ENCODE assay signal across 8 mouse cellular contexts in genomic region chr11:24049226-24050031, GRCm38 (mm10). TPM values are rescaled to one million over a fixed set of nuclear protein-coding genes. Genes with fewer than 3 reads are reported as not detected.
DNase-seq lines count a peak whose midpoint lies in the region; ATAC-seq and TF ChIP-seq lines count a peak whose summit lies in the region.

No protein-coding gene starts in this region.

- peak overlapping the region; percentile 69 for H3K4me2 ChIP-seq in forebrain, embryonic 13.5 days
- peak overlapping the region; percentile 67 for H3K4me2 ChIP-seq in neural tube, embryonic 15.5 days

- no peak overlapping the region for H3K27ac ChIP-seq in ES-Bruce4 (ENCODE audit: insufficient read depth, low read length)
- H3K27ac ChIP-seq in forebrain, embryonic 13.5 days, result peak overlapping the region; percentile 49; the same call in 1 of the 2 replicates
- 0 out of 2 replicates have a peak overlapping the region, but pooled peaks have one; percentile 42 for H3K27ac ChIP-seq in neural tube, embryonic 15.5 days (replicated peaks)

- intact Hi-C loops in heart, postnatal 10 days (cut with DNase I), result loop anchor here (1.0 to 5.0 kb wide), 3 partner anchors 27 to 1814 kb away; no protein-coding TSS in a partner anchor

- no peaks in the 10 kb centered on the region for H3K9me3 ChIP-seq in ES-Bruce4 (replicated peaks; ENCODE audit: control insufficient read depth, insufficient read depth, low read length, poor library complexity, severe bottlenecking)
- H3K9me3 ChIP-seq in forebrain, embryonic 13.5 days (replicated peaks), result no peaks in the 10 kb centered on the region
- no peaks in the 10 kb centered on the region for H3K9me3 ChIP-seq in neural tube, embryonic 15.5 days (replicated peaks)

- DNase-seq in c-Kit-positive CD71-positive TER-119-positive erythroid progenitor cells, embryonic 14.5 days (ENCODE audit: low spot score), result peak; percentile 55
- DNase-seq in heart, postnatal 10 days, result peak; percentile 74 to 87
- DNase-seq in layer of hippocampus, adult 11-12 months (ENCODE audit: low spot score), result peak; percentile 86
- DNase-seq in lung, adult 18-20 months, result peak; percentile 52 to 57
- peak; percentile 46 to 61 for DNase-seq in thymus, adult 18-20 months

- TF ChIP-seq CTCF in ES-Bruce4 (IDR thresholded peaks at IDR 0.05; ENCODE audit: low read depth, low read length), result peak; percentile 98

- WGBS in forebrain, embryonic 13.5 days, result 3% methylated on average over 28 of the region's 28 CpGs
- 4% methylated on average over 28 of the region's 28 CpGs for WGBS in neural tube, embryonic 15.5 days

- 0 out of 2 replicates have a peak overlapping the region, but pooled peaks have one; percentile 3 for H3K9ac ChIP-seq in ES-Bruce4 (ENCODE audit: low read depth, poor library complexity, severe bottlenecking)
- peak overlapping the region; percentile 75 for H3K9ac ChIP-seq in forebrain, embryonic 13.5 days
- H3K9ac ChIP-seq in neural tube, embryonic 15.5 days (replicated peaks), result peak overlapping the region; percentile 50

- no peak for TF ChIP-seq POLR2A in ES-Bruce4 (IDR thresholded peaks at IDR 0.05; ENCODE audit: insufficient read depth, low read length)

- H3K4me1 ChIP-seq in ES-Bruce4 (ENCODE audit: control insufficient read depth, insufficient read depth, low read length), result no peaks in the 10 kb centered on the region
- H3K4me1 ChIP-seq in forebrain, embryonic 13.5 days, result peaks cover 6% of the 10 kb centered on the region; the same call in 1 of the 2 replicates
- H3K4me1 ChIP-seq in neural tube, embryonic 15.5 days, result peaks cover 7% of the 10 kb centered on the region

- ATAC-seq in forebrain, embryonic 13.5 days, result peak; percentile 94
- ATAC-seq in neural tube, embryonic 15.5 days (ENCODE audit: low FRiP score), result peak; percentile 86

- peak overlapping the region; percentile 68 for H3K4me3 ChIP-seq in ES-Bruce4 (ENCODE audit: low read depth, low read length)
- H3K4me3 ChIP-seq in forebrain, embryonic 13.5 days, result peak overlapping the region; percentile 46
- peak overlapping the region; percentile 48 for H3K4me3 ChIP-seq in neural tube, embryonic 15.5 days (replicated peaks)

- H3K27me3 ChIP-seq in ES-Bruce4 (ENCODE audit: control insufficient read depth, insufficient read depth, low read length, poor library complexity, severe bottlenecking), result no peaks in the 10 kb centered on the region; the same call in 1 of the 2 replicates
- no peaks in the 10 kb centered on the region for H3K27me3 ChIP-seq in forebrain, embryonic 13.5 days
- H3K27me3 ChIP-seq in neural tube, embryonic 15.5 days (replicated peaks), result peaks cover 4% of the 10 kb centered on the region; the same call in 1 of the 2 replicates

- H3K36me3 ChIP-seq in ES-Bruce4 (ENCODE audit: control insufficient read depth, insufficient read depth, low read length, poor library complexity, severe bottlenecking), result no peaks in the 10 kb centered on the region
- H3K36me3 ChIP-seq in forebrain, embryonic 13.5 days (ENCODE audit: poor library complexity, severe bottlenecking), result no peaks in the 10 kb centered on the region
- H3K36me3 ChIP-seq in neural tube, embryonic 15.5 days, result no peaks in the 10 kb centered on the region

- no peak for TF ChIP-seq EP300 in ES-Bruce4 (IDR thresholded peaks at IDR 0.05; ENCODE audit: insufficient read depth, low read depth, low read length)

RNA-seq across cellular contexts. Expression of gene A830031A19Rik, which starts 25.4 kb away (rescaled TPM):
- polyA plus RNA-seq in ES-Bruce4 (2011; ENCODE audit: insufficient read depth, insufficient read length, low read depth, missing spikeins), result not detected in 2 replicates
- not detected in 2 replicates for polyA plus RNA-seq in forebrain, embryonic 13.5 days (2015; fragmentation: Nextera tagmentation; extraction: Ambion mirVana)
- not detected for total RNA-seq in heart, postnatal 10 days (2021)
- polyA plus RNA-seq in neural tube, embryonic 15.5 days (2015; fragmentation: Nextera tagmentation; extraction: Ambion mirVana), result not detected in 2 replicates

RNA-seq across cellular contexts. Expression of gene Bcl11a, which starts 28.4 kb away (rescaled TPM):
- 0.36 and 0.43 TPM in 2 replicates for polyA plus RNA-seq in ES-Bruce4 (2011; ENCODE audit: insufficient read depth, insufficient read length, low read depth, missing spikeins)
- polyA plus RNA-seq in forebrain, embryonic 13.5 days (2015; fragmentation: Nextera tagmentation; extraction: Ambion mirVana), result 159 and 161 TPM in 2 replicates
- 1 to 10 TPM; 4.4 to 7.4 TPM for total RNA-seq in heart, postnatal 10 days (2021)
- 85.1 and 102 TPM in 2 replicates for polyA plus RNA-seq in neural tube, embryonic 15.5 days (2015; fragmentation: Nextera tagmentation; extraction: Ambion mirVana)

Comparison
In these comparisons a context has a peak if more than half of its experiments do, and no peak if none do; other contexts are left out.
1. H3K9ac ChIP-seq: peak in every context shown above with its lines; median percentile 75 in forebrain, embryonic 13.5 days; 50 in neural tube, embryonic 15.5 days; 3 in ES-Bruce4.
2. RNA of gene Bcl11a, which starts 28.4 kb away (polyA plus RNA-seq): 159 to 161 TPM in forebrain, embryonic 13.5 days and 85.1 to 102 TPM in neural tube, embryonic 15.5 days; 0.36 to 0.43 TPM in ES-Bruce4; every median in the first group is over 10 times any median in the second.
3. Peak in every context shown above with its lines, with median percentiles within 50 percentile points of each other: H3K4me3 ChIP-seq and DNase-seq.